Mouse (Mus musculus) cerebellum, adult 2 months (tissue): ENCODE data around the gene Sult2a7.

Experiments
- CTCF ChIP-seq: fragments of 200-500 bp; IDR thresholded peaks from 2 replicates; pipeline ENCODE4 v1.5.1; 2011; ENCODE audit warnings: low read depth, mild to moderate bottlenecking, control low read depth, low read length, moderate library complexity, borderline replicate concordance; ENCODE audit not compliant: insufficient read depth
- POLR2A ChIP-seq: fragments of 200-500 bp; IDR thresholded peaks from 2 replicates; pipeline ENCODE4 v1.6.1; 2011; ENCODE audit warnings: low read length, control low read depth, borderline replicate concordance; ENCODE audit not compliant: insufficient read depth

GRCm38 (mm10) chr7:14492886-14493285 is 1.1 kb downstream of the Sult2a7 start:
- TF ChIP-seq POLR2A (no peak), CTCF (no peak)
